Mouse (Mus musculus) heart, postnatal 0 days (tissue): Measurements from ENCODE around the gene Kmt2e. TPM values are rescaled to one million over a fixed set of nuclear protein-coding genes. Genes with fewer than 3 reads are reported as not detected.

Source experiments
- ATAC-seq: fragments of 200-750 bp; cut with Nextera tagmentation; 2 replicates; pipeline ENCODE4 v1.8.0; 2017; ENCODE audit warnings: low read depth, moderate number of reproducible peaks, moderate library complexity; ENCODE audit not compliant: insufficient read depth
- DNase-seq: peaks from one replicate; pipeline ENCODE4 v3.0.0-alpha.2; 2016; ENCODE audit warnings: low spot score
- H3K27ac ChIP-seq: fragments of 300-500 bp; sonication (generic); 2 replicates; pipeline ENCODE4 v1.5.1; 2014; ENCODE audit warnings: low read depth, mild to moderate bottlenecking
- H3K27me3 ChIP-seq: fragments of 300-500 bp; sonication (generic); 2 replicates; pipeline ENCODE4 v1.6.1; 2014; ENCODE audit warnings: low read length, mixed read lengths; ENCODE audit not compliant: control insufficient read depth, insufficient read depth
- H3K36me3 ChIP-seq: fragments of 300-500 bp; sonication (generic); replicated peaks from 2 replicates; pipeline ENCODE4 v1.6.1; 2014; ENCODE audit warnings: low read length, mixed read lengths; ENCODE audit not compliant: control insufficient read depth, insufficient read depth
- H3K4me1 ChIP-seq: fragments of 300-500 bp; sonication (generic); 2 replicates; pipeline ENCODE4 v1.6.1; 2014; ENCODE audit warnings: antibody characterized with exemption; ENCODE audit not compliant: control insufficient read depth, insufficient read depth
- H3K4me2 ChIP-seq: fragments of 300-500 bp; sonication (generic); 2 replicates; pipeline ENCODE4 v1.6.1; 2014; ENCODE audit warnings: low read depth, mild to moderate bottlenecking, low read length, moderate library complexity
- H3K4me3 ChIP-seq: fragments of 300-500 bp; sonication (generic); 2 replicates; pipeline ENCODE4 v1.5.1; 2014; ENCODE audit warnings: low read depth, low read length
- H3K9ac ChIP-seq: fragments of 300-500 bp; sonication (generic); replicated peaks from 2 replicates; pipeline ENCODE4 v1.6.1; 2014; ENCODE audit warnings: low read depth, low read length, mixed read lengths
- H3K9me3 ChIP-seq: fragments of 300-500 bp; sonication (generic); replicated peaks from 2 replicates; pipeline ENCODE4 v1.6.1; 2016; ENCODE audit warnings: low read length; ENCODE audit not compliant: control insufficient read depth
- CTCF ChIP-seq: IDR thresholded peaks from 2 replicates; pipeline ENCODE4 v1.5.1; 2016; ENCODE audit warnings: antibody characterized with exemption, control low read depth, low read depth
- EP300 ChIP-seq: IDR thresholded peaks from 2 replicates; pipeline ENCODE4 v1.6.1; 2016; ENCODE audit warnings: antibody characterized with exemption, low read depth
- WGBS: fragments of 180-500 bp; shearing (Covaris S2); extraction: QIAGEN DNeasy Blood & Tissue Kit; methylation state at CpG from one replicate; pipeline ENCODE4 v1.1.7; 2014; 5-methylcytosine and 5-hydroxymethylcytosine counted together
- polyA plus RNA-seq: library from polyadenylated mRNA; unstranded; fragments of >200 nt; fragmentation: Nextera tagmentation; extraction: Ambion mirVana; gene quantifications from 2 replicates; pipeline ENCODE4 v1.2.1, GENCODE M21; 2015
- total RNA-seq: library from RNA; depleted of rRNA; stranded (reverse); fragments of >200 nt; gene quantifications from 2 replicates; pipeline ENCODE4 v1.2.3, GENCODE M21; 2014; ENCODE audit warnings: low replicate concordance

The Kmt2e gene
- total and polyA plus RNA-seq, 2 experiments from 2014 or later = 34.5 to 55.0 TPM

- H3K4me3 ChIP-seq = no peak overlapping the region
- H3K27me3 ChIP-seq = no peaks in the 10 kb centered on the region
- peaks cover 27% of the 10 kb centered on the region for H3K36me3 ChIP-seq
- DNase-seq = no peak
- ATAC-seq = no peak
- H3K27ac ChIP-seq = peak overlapping the region; percentile 25; the same call in 1 of the 2 replicates
- no peak overlapping the region for H3K9ac ChIP-seq
- no peak for TF ChIP-seq EP300
- TF ChIP-seq CTCF = no peak
- no peaks in the 10 kb centered on the region for H3K9me3 ChIP-seq
- no peak overlapping the region for H3K4me2 ChIP-seq
- peaks cover 42% of the 10 kb centered on the region for H3K4me1 ChIP-seq
- WGBS = 19% methylated on average over 1 of the region's 1 CpGs
These were observed 6.7 kb upstream of the Kmt2e start for GRCm38 (mm10) chr5:23427501-23427900.

GRCm38 (mm10) chr5:23431070-23431864 is 3.0 kb upstream of the Kmt2e start:
- 2% methylated on average over 10 of the region's 10 CpGs for WGBS
- H3K27ac ChIP-seq = peak overlapping the region; percentile 27; the same call in 1 of the 2 replicates

GRCm38 (mm10) chr5:23431948-23432707 is 2.1 kb upstream of the Kmt2e start:
- Histone ChIP-seq H3K9me3 (no peaks in the 10 kb centered on the region), H3K4me3 (peak overlapping the region; percentile 92), H3K4me1 (peaks cover 43% of the 10 kb centered on the region), H3K9ac (peak overlapping the region; percentile 99), H3K27ac (peak overlapping the region; percentile 100), H3K4me2 (peak overlapping the region; percentile 71), H3K27me3 (no peaks in the 10 kb centered on the region), H3K36me3 (no peaks in the 10 kb centered on the region)
- WGBS = under 1% methylated on average over 10 of the region's 10 CpGs
- no peak for TF ChIP-seq CTCF
- no peak for TF ChIP-seq EP300
- peak; percentile 57 for DNase-seq
- no peak for ATAC-seq

More at GRCm38 (mm10) chr5:23431070-23431864, 3.0 kb upstream of the Kmt2e start:
- no peak for TF ChIP-seq CTCF
- TF ChIP-seq EP300 = no peak
- H3K4me1 ChIP-seq = peaks cover 40% of the 10 kb centered on the region
- no peak for ATAC-seq
- no peak for DNase-seq
- H3K4me3 ChIP-seq = peak overlapping the region; percentile 92
- no peaks in the 10 kb centered on the region for H3K9me3 ChIP-seq
- peak overlapping the region; percentile 71 for H3K4me2 ChIP-seq
- no peaks in the 10 kb centered on the region for H3K27me3 ChIP-seq
- 0 out of 2 replicates have a peak, but pooled peaks cover 4% of the 10 kb centered on the region for H3K36me3 ChIP-seq
- peak overlapping the region; percentile 99; the same call in 1 of the 2 replicates for H3K9ac ChIP-seq

GRCm38 (mm10) chr5:23432708-23433645 is 1.3 kb upstream of the Kmt2e start:
- H3K4me3 ChIP-seq = peak overlapping the region; percentile 92
- H3K9me3 ChIP-seq = no peaks in the 10 kb centered on the region
- no peaks in the 10 kb centered on the region for H3K36me3 ChIP-seq
- H3K4me1 ChIP-seq = peaks cover 36% of the 10 kb centered on the region
- WGBS = under 1% methylated on average over 58 of the region's 61 CpGs
- TF ChIP-seq EP300 = peak; percentile 87; the same call in 1 of the 2 replicates
- TF ChIP-seq CTCF = no peak
- peak overlapping the region; percentile 71 for H3K4me2 ChIP-seq
- peak; percentile 99 for DNase-seq
- ATAC-seq = peak; percentile 86
- no peaks in the 10 kb centered on the region for H3K27me3 ChIP-seq
- H3K9ac ChIP-seq = peak overlapping the region; percentile 99
- H3K27ac ChIP-seq = peak overlapping the region; percentile 100
